Mouse (Mus musculus): ENCODE results near the gene Bmp6.

- TF ChIP-seq POLR2A (IDR thresholded peaks at IDR 0.05; ENCODE audit: low read depth, low read length) (no peak), CTCF (conservative IDR thresholded peaks at IDR 0.05; ENCODE audit: insufficient read depth, insufficient read length, low read depth, low read length) (no peak)
These were observed 202.8 kb downstream of the Bmp6 start for GRCm38 (mm10) chr13:38547717-38548116.
